Mouse (Mus musculus) layer of hippocampus, adult 8-10 months (tissue): ENCODE measurements at regions not wholly inside any gene's neighbourhood (a gene's known extent, or its start where the extent isn't known, plus 50 kb on each side); places are given as distances from the start of the nearest gene placed in this dataset.

Source experiments
- DNase-seq, 2 experiments: peaks; one replicate each; pipeline ENCODE4 v3.0.0; 2022; ENCODE audit warnings: low spot score in 2 of 2

DNA sequence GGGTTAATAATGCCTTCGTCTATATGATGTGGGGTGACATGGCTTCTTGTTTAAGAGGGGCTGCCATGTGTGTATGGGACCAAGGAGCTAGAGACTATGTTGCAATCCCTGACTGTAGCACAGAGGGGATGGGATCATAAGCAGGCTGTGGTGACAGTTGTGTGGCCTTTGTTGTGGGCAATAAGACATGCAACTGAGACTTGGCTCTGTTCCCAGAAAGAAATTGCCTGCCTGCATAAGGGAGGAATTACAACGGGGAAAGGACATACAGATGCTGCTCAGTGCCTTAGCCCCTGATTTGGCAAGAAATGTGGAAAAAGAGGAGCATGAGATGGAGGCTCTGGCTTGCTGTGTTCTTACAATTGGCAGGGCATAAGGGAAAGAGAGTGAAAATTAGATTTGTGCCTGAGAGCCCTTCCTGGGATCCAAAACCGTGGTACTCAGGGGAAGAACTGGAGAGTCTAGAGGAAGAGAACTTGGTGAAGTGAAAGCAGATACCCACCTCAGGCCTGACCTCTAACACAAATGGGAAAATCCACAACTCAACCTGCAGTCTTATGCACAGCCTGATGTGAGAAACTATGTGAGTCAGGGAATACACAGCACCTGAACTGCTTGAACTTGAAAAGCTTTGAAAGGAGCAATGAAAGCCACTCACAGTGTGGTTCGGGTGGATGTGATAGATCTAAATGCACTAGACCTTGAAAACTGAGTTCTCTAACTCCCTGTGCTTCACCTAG lies 271.9 kb downstream of the 4930544G11Rik start:
- DNase-seq = no peak

DNA sequence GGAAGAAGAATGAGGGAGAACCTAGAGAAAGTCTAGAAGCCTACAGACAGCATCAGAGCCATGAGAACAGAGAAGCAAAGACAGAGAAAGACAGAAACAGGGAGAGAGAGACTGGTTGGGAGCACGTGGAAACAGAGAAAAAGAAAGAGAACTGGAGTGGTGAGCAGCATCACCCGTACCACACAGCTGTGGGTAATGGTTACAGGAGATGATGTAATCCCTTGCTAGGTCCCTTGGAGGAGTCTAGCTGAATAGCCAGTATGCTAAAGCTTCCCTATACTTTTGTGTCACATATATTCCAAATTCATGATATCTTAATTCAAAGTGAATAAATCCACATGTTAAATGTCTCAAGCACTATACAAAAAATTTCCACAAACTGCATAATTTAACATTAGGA lies 284.0 kb downstream of the 4930544G11Rik start:
- no peak for DNase-seq

DNA sequence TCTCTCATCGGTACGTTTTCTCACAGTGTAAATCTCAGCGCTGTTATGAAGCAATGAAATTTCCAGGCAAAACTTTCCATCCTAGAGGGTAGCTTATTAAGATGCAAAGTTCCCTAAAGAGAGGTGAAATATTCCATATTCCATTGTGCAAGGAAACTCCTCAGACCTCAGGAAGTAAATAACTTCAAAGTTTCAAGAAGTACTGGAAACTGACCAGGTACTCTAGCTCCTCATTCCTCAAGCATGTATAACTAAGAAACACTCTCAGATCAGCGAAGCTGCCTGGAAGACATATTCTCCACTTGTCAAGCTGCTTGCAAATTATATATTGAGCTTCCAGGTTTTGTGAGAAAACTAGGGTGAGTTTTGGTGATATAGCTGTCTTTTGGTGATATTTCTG lies 279.8 kb upstream of the Mad2l1 start:
- no peak for DNase-seq

DNA sequence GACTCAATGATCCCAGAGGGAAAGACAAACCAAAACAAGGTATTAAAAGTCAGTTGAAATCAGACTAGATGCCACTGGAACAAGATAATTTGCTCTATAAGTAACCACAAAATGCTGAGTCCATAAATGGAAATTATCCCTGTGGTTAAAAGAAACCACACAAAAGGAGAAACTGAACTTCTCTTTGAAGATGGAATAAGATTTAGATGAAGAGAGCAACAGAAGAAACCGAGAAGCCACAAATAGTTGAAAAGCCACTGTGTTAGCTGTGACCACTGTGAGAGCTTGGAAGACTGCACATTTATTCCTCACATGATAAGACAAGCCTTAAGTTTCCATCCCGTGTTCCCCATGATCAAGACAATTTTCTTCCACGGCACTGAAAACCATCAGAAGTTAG lies 271.8 kb upstream of the Mad2l1 start:
- no peak for DNase-seq

DNA sequence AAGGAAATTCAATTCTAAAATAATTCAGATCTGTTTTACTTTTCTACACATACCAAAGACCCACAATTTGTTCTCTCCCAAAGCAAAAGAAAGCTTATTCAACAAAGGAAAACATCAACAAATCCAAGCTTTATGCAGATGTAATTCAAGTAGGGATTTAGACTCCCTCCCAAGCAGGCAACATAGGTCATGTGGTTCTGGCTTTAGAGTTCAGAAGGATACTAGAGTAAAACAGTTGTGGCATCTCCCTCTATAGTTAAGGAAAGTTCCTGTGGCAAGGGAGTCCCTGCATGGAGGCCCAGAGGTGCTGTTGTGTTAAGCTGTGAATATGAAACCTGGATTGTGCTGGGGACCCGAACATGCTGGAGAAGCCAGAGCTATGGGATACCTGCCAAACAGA lies 271.3 kb upstream of the Mad2l1 start:
- DNase-seq = no peak

DNA sequence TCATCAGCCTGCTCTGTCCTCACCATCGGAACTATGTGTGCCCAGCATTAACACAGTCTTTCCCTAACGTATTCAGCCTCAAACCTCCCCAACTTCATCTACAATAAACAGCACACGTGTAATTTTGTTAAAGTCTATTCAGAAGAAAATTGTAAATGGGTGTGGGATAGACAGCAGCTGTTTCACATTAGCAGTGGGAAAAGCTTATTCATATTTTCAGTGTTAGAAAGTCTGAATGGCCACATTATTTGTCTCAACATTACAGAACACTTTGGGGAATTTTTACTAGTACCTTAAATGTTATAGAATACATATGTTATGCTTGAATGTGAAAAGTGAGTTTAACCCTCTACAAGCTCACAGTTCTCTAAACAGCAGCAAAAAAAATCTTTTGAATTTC lies 266.8 kb upstream of the Mad2l1 start:
- DNase-seq = no peak

DNA sequence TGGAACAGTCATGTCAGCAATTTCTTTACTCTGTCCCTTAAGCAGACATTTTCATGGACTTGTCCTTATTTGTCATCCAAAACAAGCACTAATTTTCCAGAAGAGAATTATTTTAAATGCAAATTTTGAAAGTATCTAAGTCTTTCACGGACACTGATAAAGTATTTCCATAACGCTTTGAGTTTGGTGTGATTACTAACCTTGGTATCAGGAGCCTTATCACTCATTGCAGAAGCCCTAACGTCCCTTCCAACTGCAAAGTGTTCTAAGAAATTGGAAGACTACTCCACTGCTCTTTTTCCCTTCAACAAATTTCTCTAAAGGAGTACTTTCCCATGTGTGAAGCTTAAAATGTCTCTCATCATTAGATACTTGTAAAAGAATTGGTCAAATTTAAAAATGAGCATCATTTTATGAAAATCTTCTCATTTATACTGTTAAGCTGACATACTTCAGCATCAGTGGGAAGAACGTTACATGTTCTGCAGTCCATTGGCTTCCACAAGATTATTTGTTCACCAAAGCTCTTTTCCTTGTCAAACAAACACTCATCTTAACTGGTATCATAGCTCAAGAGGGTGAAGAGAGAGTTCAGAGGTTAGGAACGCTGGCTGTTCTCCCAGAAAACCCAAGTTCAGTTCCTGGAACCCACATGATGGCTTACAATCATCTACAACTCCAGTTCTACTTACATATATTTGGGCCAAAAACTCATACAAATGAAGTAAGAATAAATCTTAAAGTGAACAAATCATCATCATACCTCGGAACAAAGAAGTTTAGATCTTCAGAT lies 263.6 kb upstream of the Mad2l1 start:
- no peak for DNase-seq

DNA sequence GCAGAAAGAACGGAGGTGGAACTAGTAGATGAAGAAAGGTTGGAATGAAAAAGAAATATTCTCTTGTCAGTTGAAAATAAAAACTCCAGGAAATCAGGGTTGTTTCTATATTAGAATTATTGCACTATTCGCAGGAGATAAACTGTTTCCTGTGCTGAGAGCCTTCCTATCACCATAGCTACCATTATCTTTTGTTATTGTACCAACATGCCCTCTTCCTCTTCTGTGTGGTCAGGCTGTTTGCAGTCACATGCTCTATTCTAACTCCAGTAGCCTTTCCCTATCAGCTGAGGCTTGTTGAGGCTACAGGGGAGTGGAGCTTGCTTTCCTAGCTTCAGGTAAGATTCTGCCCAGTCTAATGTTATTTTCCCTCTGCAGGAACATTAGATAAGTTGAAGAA lies 263.0 kb upstream of the Mad2l1 start:
- no peak for DNase-seq

DNA sequence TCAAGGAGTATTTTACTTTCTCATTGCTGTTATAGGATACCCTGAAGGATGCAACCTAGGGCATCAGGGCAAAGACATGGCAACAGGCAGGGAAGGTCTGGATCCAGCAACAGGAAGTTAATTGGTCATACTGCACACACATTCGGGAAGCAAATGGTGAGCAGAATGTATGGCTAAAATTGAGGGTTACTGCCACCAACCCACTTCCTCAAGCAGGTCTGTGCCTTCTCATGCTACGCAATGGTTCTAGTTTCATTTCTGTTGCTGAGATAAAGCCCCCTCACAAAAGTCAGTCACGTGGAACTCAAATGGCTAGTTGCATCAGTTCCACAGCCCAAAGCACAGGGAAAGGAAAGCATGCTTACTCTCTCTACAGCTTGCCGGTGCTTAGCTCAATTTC lies 260.5 kb upstream of the Mad2l1 start:
- DNase-seq = no peak

- DNase-seq = no peak
These were observed 254.5 kb upstream of the Mad2l1 start for GRCm38 (mm10) chr6:66280701-66281100.

DNA sequence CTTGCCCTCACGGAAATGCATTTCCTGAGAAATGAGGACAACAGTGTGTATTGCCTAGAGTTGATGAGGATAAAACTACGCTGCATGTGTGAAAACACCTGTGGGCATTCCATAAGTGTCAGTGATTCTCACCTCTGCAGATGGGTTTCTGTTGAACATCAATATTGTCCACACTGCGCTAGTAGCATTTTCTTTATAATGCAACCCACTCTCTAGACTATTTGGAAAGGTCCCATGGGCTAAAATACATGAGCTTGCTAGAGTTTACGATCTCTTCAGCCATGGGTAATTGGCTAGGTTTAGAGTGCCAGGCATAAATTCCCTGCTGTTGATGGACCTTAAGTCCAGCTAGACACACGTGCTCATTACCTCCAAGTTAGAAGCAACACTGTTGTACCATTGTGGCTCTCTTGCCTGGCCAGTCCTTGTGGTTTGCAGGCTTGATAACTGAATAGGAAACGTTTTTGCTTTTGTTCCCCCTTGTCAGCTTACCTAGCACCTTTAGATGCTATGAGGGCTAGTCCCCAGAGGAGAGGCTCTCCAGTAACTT lies 252.5 kb upstream of the Mad2l1 start:
- no peak for DNase-seq

- no peak for DNase-seq
These were observed 251.7 kb upstream of the Mad2l1 start for GRCm38 (mm10) chr6:66283521-66283920.

DNA sequence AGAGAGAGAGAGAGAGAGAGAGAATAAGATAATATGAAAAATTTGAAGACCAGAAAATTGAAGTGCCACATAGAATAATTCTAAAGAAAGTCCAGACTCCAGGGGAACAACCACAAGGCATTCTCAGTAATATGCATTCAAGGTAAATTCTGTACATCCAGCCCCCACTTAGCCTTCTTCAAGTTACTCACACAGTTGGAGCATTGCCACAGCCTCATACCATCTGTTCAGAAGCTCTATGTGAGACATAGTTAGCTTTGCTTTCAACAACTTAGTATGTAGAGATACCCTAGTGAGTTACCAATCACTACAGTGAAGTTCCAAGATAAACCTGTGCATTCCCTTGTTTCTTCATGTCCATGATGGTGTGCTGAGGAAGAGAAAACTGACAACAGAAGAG lies 247.6 kb upstream of the Mad2l1 start:
- peak in 1 of 2 experiments; percentile 16 for DNase-seq

GRCm38 (mm10) chr6:66289196-66289595 lies 246.0 kb upstream of the Mad2l1 start:
- no peak for DNase-seq

DNA sequence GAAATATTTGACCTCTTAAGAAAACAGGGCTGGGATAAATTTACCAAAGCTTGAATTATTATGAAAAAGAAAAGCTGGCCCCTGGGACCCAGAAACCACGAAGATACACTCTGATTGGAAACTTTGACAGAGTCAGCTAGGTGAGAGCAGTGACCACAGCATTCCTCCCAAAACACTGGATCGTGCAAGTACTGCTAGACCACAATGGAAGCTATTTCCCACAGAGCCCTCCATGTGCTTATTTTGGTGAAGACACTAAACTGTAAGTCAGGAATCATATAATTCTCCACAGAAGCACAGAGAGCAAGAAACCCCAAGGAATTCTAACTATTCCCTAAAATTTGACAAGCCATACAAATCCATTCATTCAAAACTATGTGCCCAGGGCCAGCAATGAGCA lies 243.6 kb upstream of the Mad2l1 start:
- DNase-seq = no peak

GRCm38 (mm10) chr6:66298056-66298455 lies 237.1 kb upstream of the Mad2l1 start:
- no peak for DNase-seq

DNA sequence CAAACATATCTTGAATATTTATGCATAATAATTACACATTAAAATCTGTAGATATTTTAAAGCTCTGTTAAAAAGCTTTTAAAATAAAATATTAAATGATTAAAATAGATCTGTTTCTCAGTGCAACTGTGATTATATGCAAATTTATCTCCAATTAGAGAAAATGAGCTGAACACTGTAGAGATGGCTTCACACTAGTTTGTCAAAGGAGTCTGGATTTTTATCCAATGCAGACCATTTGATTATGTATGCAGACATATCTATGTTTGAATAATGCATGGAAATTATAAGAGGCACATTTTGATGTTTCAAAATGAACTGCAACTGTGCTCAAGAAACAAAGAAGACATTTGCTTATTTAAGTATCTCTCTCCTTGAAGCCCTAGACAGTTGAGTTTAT lies 235.0 kb upstream of the Mad2l1 start:
- no peak for DNase-seq

GRCm38 (mm10) chr6:66344848-66345247 lies 190.3 kb upstream of the Mad2l1 start:
- no peak for DNase-seq

DNA sequence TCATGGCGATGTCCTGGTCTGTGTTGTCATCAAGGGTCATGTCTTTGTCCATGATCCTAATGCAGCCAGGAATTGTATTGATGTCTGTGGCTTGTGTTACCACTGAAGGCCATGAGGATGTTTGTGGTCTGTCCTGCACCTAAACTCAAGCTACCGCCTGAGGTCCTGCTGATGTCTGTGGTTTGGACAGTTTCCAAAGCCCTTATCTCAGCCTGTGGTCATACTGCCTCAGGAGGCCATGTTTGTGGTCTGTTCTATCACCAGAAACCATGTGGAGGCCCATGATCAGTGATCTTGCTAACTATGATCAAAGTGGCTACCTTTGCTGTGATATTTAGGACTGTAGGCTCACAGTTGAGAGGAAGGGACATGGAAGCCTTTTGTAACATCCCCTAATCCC lies 187.8 kb upstream of the Mad2l1 start:
- DNase-seq = no peak

DNA sequence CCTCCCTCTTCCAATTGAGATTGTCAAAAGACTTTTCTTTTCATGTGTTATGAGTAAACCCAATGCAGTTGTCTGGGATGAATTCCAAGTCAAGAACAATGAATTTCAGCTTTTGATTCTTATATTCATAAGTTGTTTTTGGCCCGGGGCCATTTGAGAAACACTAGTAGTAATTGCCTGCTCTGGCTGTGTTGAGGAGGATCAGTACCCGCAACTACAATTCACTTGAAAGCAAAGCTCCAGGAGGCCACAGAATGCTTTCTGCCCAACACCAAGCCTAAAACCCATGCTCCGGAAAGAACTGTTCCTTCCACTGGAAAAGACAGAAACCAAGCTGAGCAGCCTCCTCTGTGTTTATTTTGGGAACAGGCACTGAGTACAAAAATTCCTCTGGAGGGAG lies 174.1 kb upstream of the Mad2l1 start:
- DNase-seq = peak in 1 of 2 experiments; percentile 13

- DNase-seq = no peak
These were observed 167.9 kb upstream of the Mad2l1 start for GRCm38 (mm10) chr6:66367263-66367662.

DNA sequence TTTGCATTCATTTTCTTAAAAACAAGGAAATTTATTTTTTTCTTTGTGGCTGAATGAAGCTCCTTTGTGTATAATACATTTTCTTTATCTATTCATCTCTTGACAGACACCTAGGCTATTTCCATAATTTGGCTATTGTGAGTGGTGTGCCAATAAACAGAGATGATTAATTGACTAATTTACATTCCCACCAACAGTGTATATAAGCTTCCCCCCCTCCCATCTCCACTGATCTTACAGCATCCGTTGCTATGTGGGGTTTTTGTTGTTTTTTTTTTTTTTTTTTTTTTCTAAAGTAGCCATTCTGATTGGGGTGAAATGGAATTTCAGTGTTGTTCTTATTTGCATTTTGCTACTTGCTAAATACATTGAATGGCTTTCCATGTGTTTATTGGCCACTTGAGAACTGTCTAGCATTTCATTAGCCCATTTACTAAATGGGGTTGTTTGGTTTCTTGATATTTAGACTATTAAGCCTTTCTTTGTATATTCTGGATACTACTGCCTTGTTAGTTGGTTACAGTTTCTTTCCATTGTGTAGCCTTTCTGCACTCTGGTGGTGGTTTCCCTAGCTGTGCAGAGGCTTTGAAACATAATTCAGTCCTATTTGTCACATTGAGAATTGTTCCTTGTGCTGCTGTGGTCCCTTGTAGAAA lies 153.8 kb upstream of the Mad2l1 start:
- no peak for DNase-seq
